Mouse (Mus musculus): ENCODE measurements around the gene Ccdc30. TPM values are rescaled to one million over a fixed set of nuclear protein-coding genes. Genes with fewer than 3 reads are reported as not detected.

The Ccdc30 gene
- polyA plus RNA-seq, 1 experiment from 2014 or later = 10.5 TPM

DNA sequence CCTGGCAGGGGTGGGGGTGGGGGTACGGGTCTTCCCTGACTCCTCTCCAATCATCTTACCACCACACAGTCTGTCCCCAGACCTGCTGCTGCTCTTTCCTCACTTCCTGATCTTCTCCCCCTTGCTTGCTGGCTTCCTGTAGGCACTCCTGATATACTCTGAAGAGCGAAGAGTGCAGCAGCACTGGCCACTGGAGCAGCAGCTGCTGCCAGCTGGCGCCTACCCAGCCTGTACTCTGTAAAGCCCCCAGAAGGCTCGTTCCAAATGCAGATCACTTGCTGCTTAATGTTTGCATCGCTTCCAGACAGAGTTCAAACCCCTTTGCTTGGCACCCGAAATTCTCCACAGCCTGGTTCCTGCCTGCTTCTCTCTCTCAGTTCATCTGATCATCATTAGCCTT, 2.5 kb downstream of the Ccdc30 start:
- H3K27ac ChIP-seq (replicated peaks) = no peak overlapping the region
- no peak overlapping the region for H3K4me2 ChIP-seq (replicated peaks)
- 55% methylated on average over 6 of the region's 6 CpGs for WGBS
- H3K4me1 ChIP-seq = peaks cover 17% of the 10 kb centered on the region
- no peak overlapping the region for H3K4me3 ChIP-seq (replicated peaks)
- H3K36me3 ChIP-seq = no peaks in the 10 kb centered on the region
- no peaks in the 10 kb centered on the region for H3K9me3 ChIP-seq (replicated peaks)
- no peak overlapping the region for H3K9ac ChIP-seq
- 0 out of 2 replicates have a peak, but pooled peaks have one; percentile 8 for ATAC-seq (ENCODE audit: insufficient number of reproducible peaks, low FRiP score, low TSS enrichment, low read depth)
- no peaks in the 10 kb centered on the region for H3K27me3 ChIP-seq

DNA sequence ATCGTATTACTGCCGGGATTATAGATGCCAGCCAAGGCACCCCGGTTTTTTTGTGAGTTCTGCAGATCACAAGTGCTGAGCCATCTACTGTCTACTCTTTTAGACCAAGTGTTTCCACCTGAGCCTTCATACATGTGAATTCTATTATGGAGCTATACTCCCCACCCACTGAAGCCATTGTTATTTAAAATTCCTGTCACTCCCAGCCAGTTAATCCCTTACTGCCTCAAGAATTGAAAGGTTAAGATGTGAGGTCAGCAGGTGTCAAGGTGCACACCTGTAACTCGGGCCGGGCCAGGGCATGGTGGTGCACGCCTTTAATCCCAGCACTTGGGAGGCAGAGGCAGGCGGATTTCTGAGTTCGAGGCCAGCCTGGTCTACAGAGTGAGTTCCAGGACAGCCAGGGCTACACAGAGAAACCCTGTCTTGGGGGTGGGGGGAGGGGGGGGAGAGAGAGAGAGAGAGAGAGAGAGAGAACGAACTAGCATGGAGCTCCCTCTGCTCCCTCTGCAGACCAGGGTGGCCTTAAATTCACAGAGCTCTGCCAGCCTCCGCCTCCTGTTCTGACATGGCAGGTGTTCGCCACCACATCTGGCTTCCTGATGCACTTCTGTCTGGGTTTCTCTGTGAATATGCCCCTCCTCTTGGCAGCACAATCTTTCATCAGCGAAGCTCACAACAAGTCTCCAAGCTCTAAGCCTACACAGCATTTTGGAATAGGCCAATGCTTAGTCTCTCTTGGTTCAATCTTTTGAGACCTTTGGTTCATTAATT, 3.3 kb downstream of the Ccdc30 start:
- Histone ChIP-seq H3K27ac (replicated peaks) (no peak overlapping the region), H3K4me3 (replicated peaks) (no peak overlapping the region), H3K4me1 (peaks cover 17% of the 10 kb centered on the region), H3K4me2 (replicated peaks) (no peak overlapping the region), H3K9me3 (replicated peaks) (no peaks in the 10 kb centered on the region), H3K27me3 (no peaks in the 10 kb centered on the region), H3K9ac (no peak overlapping the region), H3K36me3 (no peaks in the 10 kb centered on the region)
- WGBS = 63% methylated on average over 12 of the region's 12 CpGs
- ATAC-seq (ENCODE audit: insufficient number of reproducible peaks, low FRiP score, low TSS enrichment, low read depth) = no peak

DNA sequence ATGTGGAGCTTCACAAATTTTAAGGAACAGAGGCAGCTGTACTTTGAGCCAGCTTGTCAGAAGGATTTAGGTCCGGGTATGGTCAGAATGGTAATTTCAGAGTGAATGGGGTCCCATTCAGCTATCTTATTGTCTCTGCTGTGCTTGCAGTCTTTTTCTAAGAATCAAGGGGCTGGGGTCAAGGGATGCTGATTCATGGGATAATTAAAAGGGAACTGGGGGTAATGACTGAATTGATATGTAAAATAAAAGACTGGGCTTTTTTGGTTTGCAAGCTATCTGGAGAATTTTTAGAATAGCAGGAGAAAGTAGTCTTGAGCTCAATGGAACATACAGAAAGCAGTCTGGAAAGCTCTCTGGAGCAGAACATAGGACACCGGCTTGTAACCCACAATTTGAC, 11.9 kb downstream of the Ccdc30 start:
- WGBS = 82% methylated on average over 2 of the region's 2 CpGs
- Histone ChIP-seq H3K4me3 (replicated peaks) (no peak overlapping the region), H3K4me1 (no peaks in the 10 kb centered on the region), H3K9me3 (replicated peaks) (no peaks in the 10 kb centered on the region; the same call in 1 of the 2 replicates), H3K9ac (no peak overlapping the region), H3K27me3 (no peaks in the 10 kb centered on the region), H3K4me2 (replicated peaks) (no peak overlapping the region), H3K27ac (replicated peaks) (no peak overlapping the region), H3K36me3 (no peaks in the 10 kb centered on the region)
- ATAC-seq (ENCODE audit: insufficient number of reproducible peaks, low FRiP score, low TSS enrichment, low read depth) = no peak

DNA sequence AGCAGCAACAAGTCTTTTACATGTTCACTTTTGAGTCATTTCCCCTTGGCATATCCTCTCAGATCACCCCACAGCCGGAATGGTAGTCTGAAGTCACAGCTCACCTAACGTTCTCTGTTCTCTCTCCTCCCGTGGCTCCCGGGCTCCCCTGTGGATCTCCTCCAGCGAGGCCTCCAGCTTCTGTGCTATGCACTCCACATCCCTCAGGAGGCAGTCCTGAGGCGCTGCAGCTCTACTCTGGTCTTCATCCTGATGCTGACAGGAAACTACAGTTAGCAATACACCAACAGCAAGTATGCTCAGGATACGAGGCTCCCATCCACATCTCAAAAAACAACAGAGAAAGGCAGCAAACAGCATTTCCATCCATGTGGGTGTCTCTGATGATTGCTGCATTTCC, 14.4 kb downstream of the Ccdc30 start:
- H3K4me2 ChIP-seq (replicated peaks) = no peak overlapping the region
- H3K27me3 ChIP-seq = no peaks in the 10 kb centered on the region
- H3K36me3 ChIP-seq = no peaks in the 10 kb centered on the region
- no peaks in the 10 kb centered on the region for H3K4me1 ChIP-seq
- no peak for ATAC-seq (ENCODE audit: insufficient number of reproducible peaks, low FRiP score, low TSS enrichment, low read depth)
- no peak overlapping the region for H3K4me3 ChIP-seq (replicated peaks)
- 54% methylated on average over 7 of the region's 7 CpGs for WGBS
- H3K9me3 ChIP-seq (replicated peaks) = no peaks in the 10 kb centered on the region; the same call in 1 of the 2 replicates
- no peak overlapping the region for H3K9ac ChIP-seq
- H3K27ac ChIP-seq (replicated peaks) = no peak overlapping the region

DNA sequence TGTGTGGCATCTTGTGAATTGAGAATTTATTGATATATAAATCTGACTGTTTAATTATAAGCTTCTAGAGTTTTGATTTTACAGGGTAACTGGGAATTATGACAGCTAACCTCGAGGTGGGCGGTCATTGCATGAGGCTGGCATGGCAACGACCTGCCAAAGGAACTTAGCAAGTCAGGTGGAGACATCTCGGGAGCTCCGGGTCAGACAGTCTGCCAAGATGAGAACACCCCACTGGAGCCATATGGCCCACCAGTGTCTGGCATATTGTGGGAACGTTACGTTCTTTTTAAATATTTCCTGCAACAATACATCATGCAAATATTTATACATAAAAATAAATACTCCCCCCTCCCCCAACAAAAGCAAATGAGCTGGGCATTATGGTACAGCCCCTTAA, 16.6 kb downstream of the Ccdc30 start:
- H3K4me2 ChIP-seq (replicated peaks) = no peak overlapping the region
- no peaks in the 10 kb centered on the region; the same call in 1 of the 2 replicates for H3K9me3 ChIP-seq (replicated peaks)
- H3K9ac ChIP-seq = no peak overlapping the region
- ATAC-seq (ENCODE audit: insufficient number of reproducible peaks, low FRiP score, low TSS enrichment, low read depth) = no peak
- H3K27ac ChIP-seq (replicated peaks) = no peak overlapping the region
- no peaks in the 10 kb centered on the region for H3K36me3 ChIP-seq
- H3K27me3 ChIP-seq = no peaks in the 10 kb centered on the region
- 86% methylated on average over 7 of the region's 7 CpGs for WGBS
- no peaks in the 10 kb centered on the region for H3K4me1 ChIP-seq
- H3K4me3 ChIP-seq (replicated peaks) = no peak overlapping the region

DNA sequence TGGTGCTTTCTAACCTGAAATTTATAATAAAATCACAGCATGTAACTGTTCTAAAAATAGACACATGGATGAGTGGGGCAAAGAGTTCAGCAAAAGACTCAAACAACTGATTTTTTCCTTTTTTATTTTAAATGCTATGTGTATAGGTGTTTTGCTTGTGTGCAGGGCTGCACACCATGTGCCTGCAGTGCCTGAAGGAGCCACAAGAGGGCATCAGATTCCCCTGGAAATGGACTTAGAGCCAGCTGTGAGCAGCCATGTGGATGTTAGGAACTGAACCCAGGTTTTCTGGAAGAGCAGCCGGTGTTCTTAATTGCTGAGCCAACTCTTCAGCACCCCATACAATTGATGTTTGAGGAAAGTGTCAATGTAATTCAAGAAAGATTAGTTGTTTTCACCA, 25.0 kb downstream of the Ccdc30 start:
- no peak for ATAC-seq (ENCODE audit: insufficient number of reproducible peaks, low FRiP score, low TSS enrichment, low read depth)
- Histone ChIP-seq H3K27ac (replicated peaks) (no peak overlapping the region), H3K9me3 (replicated peaks) (0 out of 2 replicates have a peak, but pooled peaks cover 3% of the 10 kb centered on the region), H3K36me3 (no peaks in the 10 kb centered on the region), H3K9ac (no peak overlapping the region), H3K4me3 (replicated peaks) (no peak overlapping the region), H3K4me1 (no peaks in the 10 kb centered on the region), H3K27me3 (no peaks in the 10 kb centered on the region), H3K4me2 (replicated peaks) (no peak overlapping the region)
- 85% methylated on average over 1 of the region's 1 CpGs for WGBS

DNA sequence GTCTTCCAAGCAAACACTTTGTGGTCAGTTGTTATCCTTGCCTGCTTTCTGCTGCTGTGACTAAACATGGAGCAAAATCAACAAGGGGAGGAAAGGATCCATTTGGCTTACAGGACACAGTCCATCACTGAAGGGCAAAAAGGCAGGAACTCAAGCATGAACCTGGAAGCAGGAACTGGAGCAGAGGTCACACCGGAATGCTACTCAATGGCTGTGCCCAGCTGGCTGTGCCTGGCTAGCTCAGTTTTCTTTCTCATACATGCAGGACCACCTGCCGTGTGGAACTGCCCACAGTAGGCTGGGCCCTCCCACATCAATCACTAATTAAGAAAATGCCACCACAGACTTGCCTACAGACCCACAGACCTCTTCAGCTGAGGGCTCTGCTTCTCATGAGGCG, 26.1 kb downstream of the Ccdc30 start:
- H3K36me3 ChIP-seq = no peaks in the 10 kb centered on the region
- no peak overlapping the region for H3K27ac ChIP-seq (replicated peaks)
- no peak for ATAC-seq (ENCODE audit: insufficient number of reproducible peaks, low FRiP score, low TSS enrichment, low read depth)
- no peaks in the 10 kb centered on the region for H3K27me3 ChIP-seq
- 66% methylated on average over 3 of the region's 3 CpGs for WGBS
- H3K4me2 ChIP-seq (replicated peaks) = no peak overlapping the region
- H3K9me3 ChIP-seq (replicated peaks) = 0 out of 2 replicates have a peak, but pooled peaks cover 3% of the 10 kb centered on the region
- no peak overlapping the region for H3K9ac ChIP-seq
- no peaks in the 10 kb centered on the region for H3K4me1 ChIP-seq
- no peak overlapping the region for H3K4me3 ChIP-seq (replicated peaks)

DNA sequence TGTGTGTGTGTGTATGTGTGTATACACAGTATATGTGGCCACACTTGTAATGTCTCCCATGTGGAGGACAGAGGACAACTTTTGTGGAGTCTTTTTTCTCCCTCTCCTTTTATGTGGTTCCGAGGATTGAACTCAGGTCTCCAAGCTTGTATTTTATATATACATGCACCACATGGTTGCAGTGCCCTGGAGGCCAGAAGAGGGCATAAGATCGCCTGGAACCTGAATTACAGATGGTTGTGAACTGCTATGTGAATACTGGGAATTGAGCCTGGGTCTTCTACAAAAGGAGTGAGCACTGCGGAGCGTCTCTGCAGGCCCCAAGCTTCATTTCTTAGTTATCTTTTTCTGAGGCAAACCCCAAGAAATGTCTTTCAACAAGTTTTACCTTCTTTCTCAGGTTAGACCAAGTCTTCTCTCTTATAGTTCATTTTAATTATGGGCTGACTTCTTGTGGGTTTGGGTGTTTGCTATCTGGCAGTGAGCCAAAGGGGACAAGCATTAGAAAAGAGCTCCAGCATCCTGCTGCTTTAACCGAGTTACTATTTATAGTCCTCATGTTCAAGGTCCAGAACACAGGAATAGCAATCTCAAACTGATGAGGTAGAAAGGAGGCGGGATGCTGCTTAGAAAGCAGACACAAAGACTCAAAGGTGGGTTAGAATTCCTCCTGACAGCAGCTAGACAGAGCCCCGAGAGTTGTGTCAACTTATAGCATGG, 33.7 kb downstream of the Ccdc30 start:
- Histone ChIP-seq H3K4me2 (replicated peaks) (no peak overlapping the region), H3K9ac (no peak overlapping the region), H3K27ac (replicated peaks) (no peak overlapping the region), H3K27me3 (no peaks in the 10 kb centered on the region), H3K4me3 (replicated peaks) (no peak overlapping the region), H3K4me1 (no peaks in the 10 kb centered on the region), H3K9me3 (replicated peaks) (no peaks in the 10 kb centered on the region), H3K36me3 (no peaks in the 10 kb centered on the region)
- WGBS = 72% methylated on average over 7 of the region's 7 CpGs
- no peak for ATAC-seq (ENCODE audit: insufficient number of reproducible peaks, low FRiP score, low TSS enrichment, low read depth)

DNA sequence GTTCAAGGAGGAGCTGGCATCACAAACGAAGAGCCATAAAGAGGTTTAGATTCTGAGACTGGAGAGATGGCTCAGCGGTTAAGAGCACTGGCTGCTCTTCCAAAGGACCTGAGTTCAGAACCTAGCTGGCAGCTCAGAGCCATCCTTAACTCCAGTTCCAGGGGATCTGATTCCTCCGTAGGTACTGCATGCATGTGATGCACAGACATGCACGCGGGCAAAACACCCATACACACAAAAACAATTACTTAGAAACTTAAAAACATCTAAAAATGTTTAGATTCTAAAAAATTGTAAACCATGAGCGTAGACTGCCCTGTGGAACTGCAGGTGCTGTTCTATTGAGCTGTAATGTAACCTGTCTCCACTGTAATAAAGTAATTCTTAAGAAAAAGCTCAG, 45.9 kb downstream of the Ccdc30 start:
- ATAC-seq (ENCODE audit: insufficient number of reproducible peaks, low FRiP score, low TSS enrichment, low read depth) = no peak
- no peak overlapping the region for H3K4me3 ChIP-seq (replicated peaks)
- H3K36me3 ChIP-seq = no peaks in the 10 kb centered on the region
- H3K9ac ChIP-seq = no peak overlapping the region
- no peak overlapping the region for H3K4me2 ChIP-seq (replicated peaks)
- H3K4me1 ChIP-seq = no peaks in the 10 kb centered on the region
- no peak overlapping the region for H3K27ac ChIP-seq (replicated peaks)
- H3K27me3 ChIP-seq = no peaks in the 10 kb centered on the region
- H3K9me3 ChIP-seq (replicated peaks) = no peaks in the 10 kb centered on the region
- WGBS = 88% methylated on average over 6 of the region's 6 CpGs

DNA sequence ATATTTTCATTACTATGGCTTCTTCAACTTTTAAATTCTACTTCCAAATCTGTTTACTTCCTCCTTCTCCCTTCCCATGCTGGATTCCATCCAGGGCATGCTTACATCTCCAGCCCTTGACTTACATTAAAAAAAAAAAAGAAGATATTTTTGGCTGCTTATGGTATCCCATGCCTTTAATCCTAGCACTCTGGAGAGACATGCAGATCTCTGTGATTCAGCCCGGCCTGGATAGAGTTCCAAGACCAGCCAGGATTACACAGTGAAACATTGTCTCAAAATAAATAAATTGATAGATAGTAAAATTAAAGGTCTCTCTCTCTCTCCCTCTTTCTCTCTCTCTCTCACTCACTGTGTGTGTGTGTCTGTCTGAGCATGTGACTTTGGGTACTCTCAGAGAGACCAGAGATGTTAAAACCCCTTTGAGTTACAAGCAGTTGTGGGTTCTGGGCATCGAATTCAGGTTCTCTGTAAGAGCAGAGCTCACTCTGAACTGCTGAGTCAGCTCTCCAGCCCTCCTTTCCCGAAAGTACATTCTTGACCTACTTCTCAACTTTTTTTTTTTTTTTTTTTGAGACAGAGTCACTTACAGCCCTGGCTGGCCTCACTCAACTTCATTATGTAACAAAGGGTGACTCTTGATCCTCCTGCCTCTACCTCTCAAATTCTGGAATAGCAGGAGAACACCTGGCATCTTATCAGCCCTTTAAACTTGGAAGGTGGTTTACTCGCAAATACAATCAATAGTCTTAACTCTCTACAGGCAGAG, 48.4 kb downstream of the Ccdc30 start:
- ATAC-seq (ENCODE audit: insufficient number of reproducible peaks, low FRiP score, low TSS enrichment, low read depth) = no peak
- Histone ChIP-seq H3K27me3 (no peaks in the 10 kb centered on the region), H3K4me2 (replicated peaks) (no peak overlapping the region), H3K27ac (replicated peaks) (no peak overlapping the region), H3K4me3 (replicated peaks) (no peak overlapping the region), H3K4me1 (no peaks in the 10 kb centered on the region), H3K9me3 (replicated peaks) (no peaks in the 10 kb centered on the region), H3K9ac (no peak overlapping the region), H3K36me3 (no peaks in the 10 kb centered on the region)
- 48% methylated on average over 4 of the region's 4 CpGs for WGBS

DNA sequence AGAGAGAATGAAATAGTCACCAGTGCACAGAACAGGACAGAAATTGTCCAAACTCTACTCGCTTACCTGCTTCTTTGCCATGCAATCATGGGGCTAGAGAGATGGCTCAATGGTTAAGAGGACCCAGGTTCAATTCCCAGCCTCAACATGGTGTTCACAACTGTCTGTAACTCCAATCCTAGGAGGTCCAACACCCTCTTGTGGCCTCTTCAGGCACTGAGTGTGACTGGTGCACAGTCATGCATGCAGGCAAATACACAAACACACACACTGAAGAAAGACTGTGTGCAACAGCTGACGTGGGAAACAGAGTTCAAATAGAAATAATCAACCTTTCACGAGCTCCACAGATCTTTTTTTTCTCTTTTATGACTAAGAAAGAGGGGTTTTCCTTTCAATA, 53.1 kb downstream of the Ccdc30 start:
- H3K9ac ChIP-seq = no peak overlapping the region
- ATAC-seq (ENCODE audit: insufficient number of reproducible peaks, low FRiP score, low TSS enrichment, low read depth) = no peak
- H3K9me3 ChIP-seq (replicated peaks) = no peaks in the 10 kb centered on the region
- no peak overlapping the region for H3K4me3 ChIP-seq (replicated peaks)
- WGBS = 80% methylated on average over 3 of the region's 3 CpGs
- peaks cover under 1% of the 10 kb centered on the region; the same call in 1 of the 2 replicates for H3K27me3 ChIP-seq
- no peaks in the 10 kb centered on the region for H3K36me3 ChIP-seq
- no peak overlapping the region for H3K4me2 ChIP-seq (replicated peaks)
- no peak overlapping the region for H3K27ac ChIP-seq (replicated peaks)
- H3K4me1 ChIP-seq = peaks cover 8% of the 10 kb centered on the region; the same call in 1 of the 2 replicates

All from embryonic facial prominence, embryonic 15.5 days (tissue).